8 mouse cellular contexts compared by ENCODE assay signal in the genomic region with DNA sequence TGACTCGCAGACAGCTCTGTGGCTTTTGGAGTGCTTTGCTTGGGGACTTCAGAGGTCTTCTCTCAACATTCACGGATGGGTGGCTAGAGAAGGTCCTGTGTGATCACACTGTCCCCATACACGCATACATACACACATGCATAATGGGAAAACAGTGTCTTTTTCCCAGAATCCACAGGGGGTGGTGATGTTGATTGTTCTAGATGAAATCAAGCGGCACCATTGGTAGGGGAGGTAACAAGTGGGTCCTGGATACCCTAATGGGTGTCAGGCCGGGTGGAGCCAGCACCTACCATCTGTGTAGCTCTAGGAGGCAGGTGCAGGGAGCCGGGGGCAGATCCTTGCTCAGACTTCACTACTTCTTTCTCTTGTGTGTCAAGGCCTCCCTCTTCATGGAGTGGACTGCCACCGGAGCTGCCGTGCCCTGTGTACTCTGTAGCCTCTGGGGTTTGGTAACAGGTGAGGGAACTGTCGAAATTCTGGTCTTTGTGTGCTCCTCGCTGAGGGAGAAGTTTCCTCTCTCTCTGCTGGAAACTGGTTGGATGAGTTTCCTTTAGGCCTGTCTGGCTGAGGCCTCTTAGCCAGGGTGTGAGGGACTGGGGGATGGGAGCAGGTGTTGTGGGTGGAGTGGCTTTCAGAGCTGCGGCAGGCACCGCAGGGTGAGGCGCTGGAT. TPM values are rescaled to one million over a fixed set of nuclear protein-coding genes. Genes with fewer than 3 reads are reported as not detected.
DNase-seq lines count a peak whose midpoint lies in the region; ATAC-seq and TF ChIP-seq lines count a peak whose summit lies in the region.

No protein-coding gene starts in this region.

- peak overlapping the region; percentile 76 for H3K27ac ChIP-seq in ES-Bruce4 (ENCODE audit: insufficient read depth, low read length)
- no peak overlapping the region; the same call in 1 of the 2 replicates for H3K27ac ChIP-seq in brown adipose tissue, adult 24 weeks (replicated peaks; ENCODE audit: low read depth, low read length)
- no peak overlapping the region for H3K27ac ChIP-seq in hindbrain, embryonic 13.5 days
- peak overlapping the region; percentile 48; the same call in 1 of the 2 replicates for H3K27ac ChIP-seq in liver, embryonic 16.5 days (ENCODE audit: low read length)
- H3K27ac ChIP-seq in stomach, embryonic 14.5 days (ENCODE audit: low read length), result peak overlapping the region; percentile 94

- no peaks in the 10 kb centered on the region for H3K4me1 ChIP-seq in ES-Bruce4 (ENCODE audit: control insufficient read depth, insufficient read depth, low read length)
- peaks cover 23% of the 10 kb centered on the region for H3K4me1 ChIP-seq in brown adipose tissue, adult 24 weeks (ENCODE audit: control insufficient read depth, insufficient read depth, insufficient read length, low read length)
- peaks cover 26% of the 10 kb centered on the region for H3K4me1 ChIP-seq in hindbrain, embryonic 13.5 days (replicated peaks)
- H3K4me1 ChIP-seq in liver, embryonic 16.5 days (ENCODE audit: control insufficient read depth, low read depth, low read length), result peaks cover 27% of the 10 kb centered on the region
- peaks cover 45% of the 10 kb centered on the region for H3K4me1 ChIP-seq in stomach, embryonic 14.5 days (ENCODE audit: control insufficient read depth, insufficient read depth, low read length)

- H3K27me3 ChIP-seq in ES-Bruce4 (ENCODE audit: control insufficient read depth, insufficient read depth, low read length, poor library complexity, severe bottlenecking), result no peaks in the 10 kb centered on the region
- peaks cover 41% of the 10 kb centered on the region for H3K27me3 ChIP-seq in hindbrain, embryonic 13.5 days
- no peaks in the 10 kb centered on the region for H3K27me3 ChIP-seq in liver, embryonic 16.5 days (ENCODE audit: control insufficient read depth, insufficient read depth, low read depth, low read length)
- H3K27me3 ChIP-seq in stomach, embryonic 14.5 days (ENCODE audit: control insufficient read depth, insufficient read depth, low read length), result no peaks in the 10 kb centered on the region

- peak overlapping the region; percentile 51 for H3K4me2 ChIP-seq in hindbrain, embryonic 13.5 days
- peak overlapping the region; percentile 26 for H3K4me2 ChIP-seq in liver, embryonic 16.5 days (ENCODE audit: low read depth, low read length)
- H3K4me2 ChIP-seq in stomach, embryonic 14.5 days (replicated peaks; ENCODE audit: low read depth, low read length), result peak overlapping the region; percentile 48

- peak; percentile 95 for TF ChIP-seq EP300 in ES-Bruce4 (IDR thresholded peaks at IDR 0.05; ENCODE audit: insufficient read depth, low read depth, low read length)

- 22% methylated on average over 13 of the region's 13 CpGs for WGBS in hindbrain, embryonic 13.5 days
- 37% methylated on average over 13 of the region's 13 CpGs for WGBS in liver, embryonic 16.5 days (ENCODE audit: insufficient replicate concordance)
- WGBS in stomach, embryonic 14.5 days, result 31% methylated on average over 13 of the region's 13 CpGs

- no peak for ATAC-seq in hindbrain, embryonic 13.5 days (ENCODE audit: low FRiP score)
- ATAC-seq in liver, embryonic 16.5 days (ENCODE audit: low read depth), result peak; percentile 62
- peak; percentile 77 for ATAC-seq in stomach, embryonic 14.5 days (ENCODE audit: insufficient number of reproducible peaks, insufficient read depth, low FRiP score, low read depth)
- no peak for ATAC-seq in megakaryocyte-erythroid progenitor cell, adult 5-6 weeks (replicated peaks; ENCODE audit: low FRiP score, low TSS enrichment, poor library complexity, severe bottlenecking)

- peak overlapping the region; percentile 32; the same call in 1 of the 2 replicates for H3K9ac ChIP-seq in ES-Bruce4 (ENCODE audit: low read depth, poor library complexity, severe bottlenecking)
- peak overlapping the region; percentile 51 for H3K9ac ChIP-seq in hindbrain, embryonic 13.5 days
- H3K9ac ChIP-seq in liver, embryonic 16.5 days (ENCODE audit: low read depth, low read length), result no peak overlapping the region
- H3K9ac ChIP-seq in stomach, embryonic 14.5 days (replicated peaks; ENCODE audit: low read depth, low read length), result no peak overlapping the region

- H3K9me3 ChIP-seq in ES-Bruce4 (replicated peaks; ENCODE audit: control insufficient read depth, insufficient read depth, low read length, poor library complexity, severe bottlenecking), result no peaks in the 10 kb centered on the region
- no peaks in the 10 kb centered on the region for H3K9me3 ChIP-seq in hindbrain, embryonic 13.5 days
- no peaks in the 10 kb centered on the region for H3K9me3 ChIP-seq in liver, embryonic 16.5 days (replicated peaks; ENCODE audit: control insufficient read depth, low read length)
- H3K9me3 ChIP-seq in stomach, embryonic 14.5 days (ENCODE audit: control insufficient read depth, low read depth, low read length), result no peaks in the 10 kb centered on the region

- DNase-seq in cerebellum, adult 11-12 months, result no peak
- no peak for DNase-seq in testis, postnatal 10 days (ENCODE audit: low spot score)

- peak overlapping the region; percentile 13 for H3K4me3 ChIP-seq in ES-Bruce4 (ENCODE audit: low read depth, low read length)
- 0 out of 2 replicates have a peak overlapping the region, but pooled peaks have one; percentile 32 for H3K4me3 ChIP-seq in brown adipose tissue, adult 24 weeks (ENCODE audit: insufficient read depth, low read depth, low read length)
- H3K4me3 ChIP-seq in hindbrain, embryonic 13.5 days, result peak overlapping the region; percentile 25; the same call in 1 of the 2 replicates
- H3K4me3 ChIP-seq in liver, embryonic 16.5 days (ENCODE audit: low read depth, low read length), result no peak overlapping the region
- H3K4me3 ChIP-seq in stomach, embryonic 14.5 days (ENCODE audit: low read depth, low read length), result peak overlapping the region; percentile 18; the same call in 1 of the 2 replicates

- no peak for TF ChIP-seq POLR2A in ES-Bruce4 (IDR thresholded peaks at IDR 0.05; ENCODE audit: insufficient read depth, low read length)

- H3K36me3 ChIP-seq in ES-Bruce4 (ENCODE audit: control insufficient read depth, insufficient read depth, low read length, poor library complexity, severe bottlenecking), result no peaks in the 10 kb centered on the region
- no peaks in the 10 kb centered on the region for H3K36me3 ChIP-seq in hindbrain, embryonic 13.5 days
- H3K36me3 ChIP-seq in liver, embryonic 16.5 days (ENCODE audit: control insufficient read depth, insufficient read depth), result no peaks in the 10 kb centered on the region
- no peaks in the 10 kb centered on the region for H3K36me3 ChIP-seq in stomach, embryonic 14.5 days (ENCODE audit: control insufficient read depth, insufficient read depth, low read length)

- no peak for TF ChIP-seq CTCF in ES-Bruce4 (IDR thresholded peaks at IDR 0.05; ENCODE audit: low read depth, low read length)

RNA-seq across cellular contexts. Expression of a gene that starts 16.9 kb away (rescaled TPM):
- polyA plus RNA-seq in ES-Bruce4 (2011; ENCODE audit: insufficient read depth, insufficient read length, low read depth, missing spikeins), result 25.3 and 28.5 TPM in 2 replicates
- 6.3 and 6.5 TPM in 2 replicates for polyA plus RNA-seq in brown adipose tissue, adult 24 weeks (2012; ENCODE audit: insufficient read depth, insufficient read length, missing spikeins)
- polyA plus RNA-seq in hindbrain, embryonic 13.5 days (2015; fragmentation: Nextera tagmentation; extraction: Ambion mirVana), result 1.6 and 2.1 TPM in 2 replicates
- polyA plus RNA-seq in liver, embryonic 16.5 days (2015; fragmentation: Nextera tagmentation; extraction: Ambion mirVana), result 4.2 and 5.5 TPM in 2 replicates
- 13.8 TPM in 2 replicates for polyA plus RNA-seq in stomach, embryonic 14.5 days (2014; fragmentation: Nextera tagmentation; extraction: Ambion mirVana)
- total RNA-seq in megakaryocyte-erythroid progenitor cell, adult 5-6 weeks (2014; fragmentation: Nextera tagmentation), result 2.4 and 3.9 TPM in 2 replicates
- 0.38 and 0.42 TPM in 2 replicates for total RNA-seq in megakaryocyte-erythroid progenitor cell, adult 5-6 weeks (2017)

Comparison
In these comparisons a context has a peak if more than half of its experiments do, and no peak if none do; other contexts are left out.
1. H3K27ac ChIP-seq: peak in ES-Bruce4 (single experiment), liver, embryonic 16.5 days (single experiment) and stomach, embryonic 14.5 days (single experiment); none in brown adipose tissue, adult 24 weeks (single experiment) and hindbrain, embryonic 13.5 days (single experiment).
2. H3K9ac ChIP-seq: peak in ES-Bruce4 (single experiment) and hindbrain, embryonic 13.5 days (single experiment); none in liver, embryonic 16.5 days (single experiment) and stomach, embryonic 14.5 days (single experiment).
3. ATAC-seq: peak in liver, embryonic 16.5 days (single experiment) and stomach, embryonic 14.5 days (single experiment); none in hindbrain, embryonic 13.5 days (single experiment) and megakaryocyte-erythroid progenitor cell, adult 5-6 weeks (single experiment).
4. Peak in every context shown above with its lines, with median percentiles within 50 percentile points of each other: H3K4me2 ChIP-seq.